Mouse (Mus musculus) c-Kit-positive CD71-positive TER-119-positive erythroid progenitor cells, embryonic 14.5 days (primary cell): ENCODE measurements around the gene Trim8.

Experiments used
- DNase-seq: peaks from one replicate; pipeline ENCODE4 v3.0.0-alpha.2; 2013; ENCODE audit warnings: low spot score

Trim8 gene

GRCm38 (mm10) chr19:46480624-46481345 lies 20.7 kb upstream of the Trim8 start:
- DNase-seq = no peak

- no peak for DNase-seq
Measured at GRCm38 (mm10) chr19:46481352-46481751, 20.1 kb upstream of the Trim8 start.

GRCm38 (mm10) chr19:46481756-46482155 lies 19.7 kb upstream of the Trim8 start:
- no peak for DNase-seq

GRCm38 (mm10) chr19:46482896-46483516 lies 18.5 kb upstream of the Trim8 start:
- no peak for DNase-seq

- no peak for DNase-seq
Measured at GRCm38 (mm10) chr19:46483701-46484328, 17.7 kb upstream of the Trim8 start.

- DNase-seq = no peak
Measured at GRCm38 (mm10) chr19:46484518-46484917, 17.0 kb upstream of the Trim8 start.

GRCm38 (mm10) chr19:46485847-46486246 lies 15.7 kb upstream of the Trim8 start:
- no peak for DNase-seq

- no peak for DNase-seq
Measured at GRCm38 (mm10) chr19:46486709-46487108, 14.8 kb upstream of the Trim8 start.

GRCm38 (mm10) chr19:46489448-46489847 lies 12.1 kb upstream of the Trim8 start:
- no peak for DNase-seq

- no peak for DNase-seq
Measured at GRCm38 (mm10) chr19:46490634-46491033, 10.9 kb upstream of the Trim8 start.

- no peak for DNase-seq
Measured at GRCm38 (mm10) chr19:46495136-46495535, 6.4 kb upstream of the Trim8 start.

- DNase-seq = no peak
Measured at GRCm38 (mm10) chr19:46497230-46497629, 4.3 kb upstream of the Trim8 start.

GRCm38 (mm10) chr19:46499539-46499835 lies 2.0 kb upstream of the Trim8 start:
- DNase-seq = no peak

GRCm38 (mm10) chr19:46499836-46500580 lies 1.5 kb upstream of the Trim8 start:
- DNase-seq = peak; percentile 99

- DNase-seq = peak; percentile 36
Measured at GRCm38 (mm10) chr19:46500581-46501341, 741 bp upstream of the Trim8 start.

GRCm38 (mm10) chr19:46502069-46502455 lies 560 bp downstream of the Trim8 start:
- DNase-seq = peak; percentile 58

- DNase-seq = peak; percentile 79
Measured at GRCm38 (mm10) chr19:46502471-46503166, 1.1 kb downstream of the Trim8 start.

- peak; percentile 88 for DNase-seq
Measured at GRCm38 (mm10) chr19:46503351-46504084, 2.0 kb downstream of the Trim8 start.

GRCm38 (mm10) chr19:46504085-46504552 lies 2.6 kb downstream of the Trim8 start:
- no peak for DNase-seq

GRCm38 (mm10) chr19:46504822-46505417 lies 3.4 kb downstream of the Trim8 start:
- DNase-seq = peak; percentile 64
